Mouse (Mus musculus) retina, adult 2 months (tissue): ENCODE results near the gene Erp27.
"Not testable (repeated sequence)": the region's sequence is repeated elsewhere in the genome, so short reads cannot be mapped to it uniquely, and the experiment has no call there.

Experiments used
- DNase-seq: peaks from one replicate; pipeline ENCODE4 v3.0.0-alpha.2; 2012; ENCODE audit warnings: low read depth, low spot score

The Erp27 gene

GRCm38 (mm10) chr6:136906937-136907293, 15.1 kb downstream of the Erp27 start:
- DNase-seq: no peak

- DNase-seq: no peak
These were observed 15.6 kb downstream of the Erp27 start for GRCm38 (mm10) chr6:136906283-136906936.

- no peak for DNase-seq
These were observed 18.0 kb downstream of the Erp27 start for GRCm38 (mm10) chr6:136903885-136904470.

- DNase-seq: no peak
These were observed 19.5 kb downstream of the Erp27 start for GRCm38 (mm10) chr6:136902527-136902926.

GRCm38 (mm10) chr6:136901010-136901409, 21.0 kb downstream of the Erp27 start:
- no peak for DNase-seq

- no peak for DNase-seq
These were observed 21.5 kb downstream of the Erp27 start for GRCm38 (mm10) chr6:136900369-136901009.

GRCm38 (mm10) chr6:136898954-136899353, 23.0 kb downstream of the Erp27 start:
- DNase-seq: no peak

- DNase-seq: no peak
These were observed 23.8 kb downstream of the Erp27 start for GRCm38 (mm10) chr6:136898222-136898621.

GRCm38 (mm10) chr6:136897789-136898188, 24.2 kb downstream of the Erp27 start:
- no peak for DNase-seq

- DNase-seq: no peak
These were observed 27.2 kb downstream of the Erp27 start for GRCm38 (mm10) chr6:136894532-136895339.

- DNase-seq: no peak
These were observed 30.0 kb downstream of the Erp27 start for GRCm38 (mm10) chr6:136892002-136892401.

GRCm38 (mm10) chr6:136889554-136889953, 32.4 kb downstream of the Erp27 start:
- no peak for DNase-seq

GRCm38 (mm10) chr6:136889067-136889466, 32.9 kb downstream of the Erp27 start:
- no peak for DNase-seq

- no peak for DNase-seq
These were observed 34.1 kb downstream of the Erp27 start for GRCm38 (mm10) chr6:136887854-136888253.

GRCm38 (mm10) chr6:136884766-136885165, 37.2 kb downstream of the Erp27 start:
- DNase-seq: not testable (repeated sequence)

GRCm38 (mm10) chr6:136883961-136884360, 38.0 kb downstream of the Erp27 start:
- no peak for DNase-seq

- no peak for DNase-seq
These were observed 38.5 kb downstream of the Erp27 start for GRCm38 (mm10) chr6:136883431-136883915.

- no peak for DNase-seq
These were observed 40.3 kb downstream of the Erp27 start for GRCm38 (mm10) chr6:136881678-136882077.

- no peak for DNase-seq
These were observed 46.3 kb downstream of the Erp27 start, which contains the start of gene Mgp for GRCm38 (mm10) chr6:136875670-136876069. Gene Mgp, minus strand, starts transcription at chr6:136875823.

GRCm38 (mm10) chr6:136874599-136874998, 47.4 kb downstream of the Erp27 start:
- DNase-seq: no peak

GRCm38 (mm10) chr6:136868921-136869320, 53.1 kb downstream of the Erp27 start:
- DNase-seq: no peak

GRCm38 (mm10) chr6:136866150-136866549, 55.8 kb downstream of the Erp27 start:
- no peak for DNase-seq
